ENCODE assay signal across 24 mouse cellular contexts in genomic region chr4:155708988-155709387, GRCm38 (mm10). TPM values are rescaled to one million over a fixed set of nuclear protein-coding genes. Genes with fewer than 3 reads are reported as not detected.
DNase-seq lines count a peak whose midpoint lies in the region; ATAC-seq and TF ChIP-seq lines count a peak whose summit lies in the region.
"Had no signal": no experiment of that assay in that cellular context is flagged by ENCODE, and none has a peak within 500 bp of the region (broad histone marks: within the 10 kb centered on the region; RNA-seq: fewer than 3 reads in every experiment).

No protein-coding gene starts in this region.

- H3K9me3 ChIP-seq in megakaryocyte, embryonic 14.5 days: no peaks in the 10 kb centered on the region
- H3K9me3 ChIP-seq: embryonic facial prominence, embryonic 15.5 days; G1E; hindbrain, embryonic 10.5 days; intestine, embryonic 15.5 days; midbrain, embryonic 13.5 days had no signal

- peaks cover 42% of the 10 kb centered on the region for H3K36me3 ChIP-seq in megakaryocyte, embryonic 14.5 days (replicated peaks; ENCODE audit: low read length)
- H3K36me3 ChIP-seq: embryonic facial prominence, embryonic 15.5 days; intestine, embryonic 15.5 days; midbrain, embryonic 13.5 days had no signal

- DNase-seq in gastrocnemius, adult 2 months: no peak
- no peak for DNase-seq in gastrocnemius, postnatal 36 days
- no peak for DNase-seq in left cerebral cortex, adult 2 months (ENCODE audit: extremely low spot score in 1 of 2, low spot score in 2 of 2)
- DNase-seq in left cerebral cortex, postnatal 10 days (ENCODE audit: extremely low spot score in 1 of 2, low spot score in 2 of 2): no peak
- DNase-seq in frontal cortex, postnatal 14 days (ENCODE audit: low spot score in 2 of 2): no peak
- DNase-seq: adrenal gland, postnatal 36 days; cerebellum, adult 8-10 months; gastrocnemius, postnatal 10 days; kidney, adult 8-10 months; kidney, postnatal 14 days; thymus, adult 2 months had no signal

- ATAC-seq in megakaryocyte, adult 5-6 weeks (ENCODE audit: poor library complexity, severe bottlenecking): no peak
- ATAC-seq: CD4-positive, CD25-positive, alpha-beta regulatory T cell, adult 4 months; forebrain, embryonic 14.5 days; hindbrain, embryonic 16.5 days; intestine, embryonic 15.5 days; midbrain, embryonic 13.5 days; Patski had no signal

- H3K27ac ChIP-seq in gastrocnemius, adult 2 months: peak overlapping the region; percentile 76; the same call in 1 of the 2 replicates
- peak overlapping the region; percentile 45; the same call in 1 of the 2 replicates for H3K27ac ChIP-seq in left cerebral cortex, adult 2 months
- H3K27ac ChIP-seq: embryonic facial prominence, embryonic 15.5 days; hindbrain, embryonic 10.5 days; intestine, embryonic 15.5 days; midbrain, embryonic 13.5 days; stomach, postnatal 0 days had no signal

- H3K4me3 ChIP-seq in gastrocnemius, adult 2 months: no peak overlapping the region
- no peak overlapping the region for H3K4me3 ChIP-seq in left cerebral cortex, adult 2 months
- peak overlapping the region; percentile 79 for H3K4me3 ChIP-seq in megakaryocyte, embryonic 14.5 days (replicated peaks)
- H3K4me3 ChIP-seq: embryonic facial prominence, embryonic 15.5 days; hindbrain, embryonic 10.5 days; intestine, embryonic 15.5 days; midbrain, embryonic 13.5 days had no signal

- H3K27me3 ChIP-seq in megakaryocyte, embryonic 14.5 days (replicated peaks): no peaks in the 10 kb centered on the region
- H3K27me3 ChIP-seq: embryonic facial prominence, embryonic 15.5 days; intestine, embryonic 15.5 days; midbrain, embryonic 13.5 days; Patski had no signal

- TF ChIP-seq CTCF in gastrocnemius, adult 2 months (IDR thresholded peaks at IDR 0.05): no peak
- no peak for TF ChIP-seq CTCF in left cerebral cortex, adult 2 months (IDR thresholded peaks at IDR 0.05)

- peaks cover 76% of the 10 kb centered on the region for H3K4me1 ChIP-seq in megakaryocyte, embryonic 14.5 days

- intact Hi-C loops in gastrocnemius, adult 2 months (cut with DNase I): loop anchor here (10.0 kb wide), 1 partner anchor 344 kb away; the partner anchor contains the start of gene Prkcz
- intact Hi-C loops in gastrocnemius, postnatal 36 days (cut with DNase I): no loop called here
- intact Hi-C loops in left cerebral cortex, adult 2 months (cut with DNase I): no loop called here
- intact Hi-C loops in left cerebral cortex, postnatal 10 days (cut with DNase I): no loop called here

RNA-seq across cellular contexts. Expression of gene Ssu72, which starts 4.4 kb away (rescaled TPM):
- 10 to 100 TPM; 42.3 to 44.5 TPM for total RNA-seq in gastrocnemius, adult 2 months (2021)
- total RNA-seq in gastrocnemius, postnatal 36 days (2021): 10 to 100 TPM; 32.3 to 34.8 TPM
- 10 to 100 TPM; 89.2 to 98.0 TPM for total RNA-seq in left cerebral cortex, adult 2 months (2021)
- 10 to 100 TPM; 82.3 to 85.4 TPM for total RNA-seq in left cerebral cortex, postnatal 10 days (2021)
- polyA plus RNA-seq in megakaryocyte, embryonic 14.5 days (2012; ENCODE audit: insufficient read depth, low replicate concordance): 37.1 and 112 TPM in 2 replicates
- 130 and 132 TPM in 2 replicates for total RNA-seq in megakaryocyte, adult 5-6 weeks (2015)
- total RNA-seq in megakaryocyte, adult 5-6 weeks (2017): 125 and 133 TPM in 2 replicates

RNA-seq across cellular contexts. Expression of gene Fndc10, which starts 14.8 kb away (rescaled TPM):
- total RNA-seq in gastrocnemius, adult 2 months (2021): 1 to 10 TPM; 1.0 to 1.5 TPM
- total RNA-seq in gastrocnemius, postnatal 36 days (2021): 1 to 10 TPM; 1.2 to 1.3 TPM
- 10 to 100 TPM; 26.2 to 33.4 TPM for total RNA-seq in left cerebral cortex, adult 2 months (2021)
- 10 to 100 TPM; 20.2 to 22.2 TPM for total RNA-seq in left cerebral cortex, postnatal 10 days (2021)
- polyA plus RNA-seq in megakaryocyte, embryonic 14.5 days (2012; ENCODE audit: insufficient read depth, low replicate concordance): 0.44 and 4.7 TPM in 2 replicates
- 0.55 and 0.71 TPM in 2 replicates for total RNA-seq in megakaryocyte, adult 5-6 weeks (2015)
- total RNA-seq in megakaryocyte, adult 5-6 weeks (2017): 0.26 and 0.45 TPM in 2 replicates
- polyA plus RNA-seq: G1E had no signal

RNA-seq across cellular contexts. Expression of gene Tmem240, which starts 25.6 kb away (rescaled TPM):
- total RNA-seq in gastrocnemius, adult 2 months (2021): under 1 TPM; 0.41 to 0.67 TPM
- total RNA-seq in gastrocnemius, postnatal 36 days (2021): under 1 TPM; 0.28 to 0.39 TPM
- 10 to 100 TPM; 54.0 to 57.0 TPM for total RNA-seq in left cerebral cortex, adult 2 months (2021)
- 10 to 100 TPM; 63.6 to 68.8 TPM for total RNA-seq in left cerebral cortex, postnatal 10 days (2021)
- 1.2 and 3.2 TPM in 2 replicates for polyA plus RNA-seq in megakaryocyte, embryonic 14.5 days (2012; ENCODE audit: insufficient read depth, low replicate concordance)
- 0.09 and 0.30 TPM in 2 replicates for total RNA-seq in megakaryocyte, adult 5-6 weeks (2015)
- total RNA-seq in megakaryocyte, adult 5-6 weeks (2017): 0.18 TPM in 1 of 2 replicates, not detected in the other
- total RNA-seq: common myeloid progenitor, adult 5-6 weeks had no signal

RNA-seq across cellular contexts. Expression of gene Mib2, which starts 40.0 kb away (rescaled TPM):
- total RNA-seq in gastrocnemius, adult 2 months (2021): 10 to 100 TPM; 17.7 to 19.8 TPM
- 10 to 100 TPM; 13.8 to 15.2 TPM for total RNA-seq in gastrocnemius, postnatal 36 days (2021)
- 100 to 1,000 TPM; 133 to 140 TPM for total RNA-seq in left cerebral cortex, adult 2 months (2021)
- 100 to 1,000 TPM in 1 of 2 experiments, 10 to 100 TPM in 1; 98.4 to 100 TPM for total RNA-seq in left cerebral cortex, postnatal 10 days (2021)
- 45.2 and 94.9 TPM in 2 replicates for polyA plus RNA-seq in megakaryocyte, embryonic 14.5 days (2012; ENCODE audit: insufficient read depth, low replicate concordance)
- 5.9 and 6.4 TPM in 2 replicates for total RNA-seq in megakaryocyte, adult 5-6 weeks (2015)
- total RNA-seq in megakaryocyte, adult 5-6 weeks (2017): 23.5 and 29.0 TPM in 2 replicates

RNA-seq across cellular contexts. Expression of gene Atad3a, which starts 51.9 kb away (rescaled TPM):
- 10 to 100 TPM; 25.4 to 35.3 TPM for total RNA-seq in gastrocnemius, adult 2 months (2021)
- total RNA-seq in gastrocnemius, postnatal 36 days (2021): 10 to 100 TPM; 23.7 to 26.6 TPM
- total RNA-seq in left cerebral cortex, adult 2 months (2021): 10 to 100 TPM; 53.0 to 58.8 TPM
- total RNA-seq in left cerebral cortex, postnatal 10 days (2021): 10 to 100 TPM; 56.0 to 57.9 TPM
- polyA plus RNA-seq in megakaryocyte, embryonic 14.5 days (2012; ENCODE audit: insufficient read depth, low replicate concordance): 11.3 and 20.5 TPM in 2 replicates
- total RNA-seq in megakaryocyte, adult 5-6 weeks (2015): 13.5 and 14.1 TPM in 2 replicates
- 17.8 and 22.9 TPM in 2 replicates for total RNA-seq in megakaryocyte, adult 5-6 weeks (2017)

Comparison
In these comparisons a context has a peak if more than half of its experiments do, and no peak if none do; other contexts are left out.
1. RNA of gene Fndc10, which starts 14.8 kb away (total RNA-seq): 26.2 to 33.4 TPM in left cerebral cortex, adult 2 months and 20.2 to 22.2 TPM in left cerebral cortex, postnatal 10 days; 1.0 to 1.5 TPM in gastrocnemius, adult 2 months, 1.2 to 1.3 TPM in gastrocnemius, postnatal 36 days and 0.26 to 0.71 TPM in megakaryocyte, adult 5-6 weeks; every median in the first group is over 4 times any median in the second.
2. RNA of gene Tmem240, which starts 25.6 kb away (total RNA-seq): 63.6 to 68.8 TPM in left cerebral cortex, postnatal 10 days and 54.0 to 57.0 TPM in left cerebral cortex, adult 2 months; 0.41 to 0.67 TPM in gastrocnemius, adult 2 months, 0.28 to 0.39 TPM in gastrocnemius, postnatal 36 days and 0.09 to 0.30 TPM in megakaryocyte, adult 5-6 weeks; every median in the first group is over 10 times any median in the second.